Mouse (Mus musculus) myocyte (in vitro differentiated cells): ENCODE data around the gene Cops4.

Experiments used
- CEBPB ChIP-seq: IDR thresholded peaks from 2 replicates; pipeline ENCODE4 v1.6.1; 2011; ENCODE audit warnings: mild to moderate bottlenecking, moderate library complexity; ENCODE audit not compliant: poor library complexity, insufficient read depth, severe bottlenecking
- E2F4 ChIP-seq: IDR thresholded peaks from one replicate; pipeline ENCODE4 v1.6.1; 2011; ENCODE audit warnings: mild to moderate bottlenecking, control low read depth, moderate library complexity; ENCODE audit not compliant: insufficient read depth
- MAX ChIP-seq: IDR thresholded peaks from one replicate; pipeline ENCODE4 v1.6.1; 2011; ENCODE audit warnings: low read depth, mild to moderate bottlenecking, control low read depth
- MYOG ChIP-seq, 3 experiments: IDR thresholded peaks; one replicate each; pipeline ENCODE4 v1.6.1; 2011; ENCODE audit warnings: control low read depth in 2 of 3, low read depth in 2 of 3, mild to moderate bottlenecking in 2 of 3; ENCODE audit not compliant: insufficient read length in 2 of 3, control insufficient read depth in 1 of 3, insufficient read depth in 1 of 3
- POLR2A ChIP-seq: IDR thresholded peaks from one replicate; pipeline ENCODE4 v1.6.1; 2011; ENCODE audit warnings: low read depth, mild to moderate bottlenecking, control low read depth, moderate library complexity; ENCODE audit not compliant: insufficient read length
- REST ChIP-seq: IDR thresholded peaks from one replicate; pipeline ENCODE4 v1.6.1; 2011; ENCODE audit warnings: mild to moderate bottlenecking, control low read depth, moderate library complexity; ENCODE audit not compliant: insufficient read depth, insufficient read length
- TCF12 ChIP-seq: IDR thresholded peaks from one replicate; pipeline ENCODE4 v1.6.1; 2011; ENCODE audit warnings: mild to moderate bottlenecking, control low read depth; ENCODE audit not compliant: poor library complexity, insufficient read depth, severe bottlenecking
- USF1 ChIP-seq: IDR thresholded peaks from one replicate; pipeline ENCODE4 v1.6.1; 2011; ENCODE audit warnings: low read depth, mild to moderate bottlenecking, control low read depth, moderate library complexity

GRCm38 (mm10) chr5:100548236-100548635, 30.1 kb downstream of the Cops4 start:
- TF ChIP-seq POLR2A (no peak), MAX (no peak), USF1 (no peak), TCF12 (no peak), E2F4 (no peak), MYOG (IDR thresholded peaks at IDR 0.05; ENCODE audit: control insufficient read depth in 1 of 3, insufficient read depth in 1 of 3, insufficient read length in 2 of 3, low read depth in 2 of 3) (no peak), REST (no peak), CEBPB (no peak)
